Mouse (Mus musculus): Measurements from ENCODE around the gene Ptpro. TPM values are rescaled to one million over a fixed set of nuclear protein-coding genes. Genes with fewer than 3 reads are reported as not detected.

Gene Ptpro
- polyA plus RNA-seq, 1 experiment = 5.5 TPM

DNA sequence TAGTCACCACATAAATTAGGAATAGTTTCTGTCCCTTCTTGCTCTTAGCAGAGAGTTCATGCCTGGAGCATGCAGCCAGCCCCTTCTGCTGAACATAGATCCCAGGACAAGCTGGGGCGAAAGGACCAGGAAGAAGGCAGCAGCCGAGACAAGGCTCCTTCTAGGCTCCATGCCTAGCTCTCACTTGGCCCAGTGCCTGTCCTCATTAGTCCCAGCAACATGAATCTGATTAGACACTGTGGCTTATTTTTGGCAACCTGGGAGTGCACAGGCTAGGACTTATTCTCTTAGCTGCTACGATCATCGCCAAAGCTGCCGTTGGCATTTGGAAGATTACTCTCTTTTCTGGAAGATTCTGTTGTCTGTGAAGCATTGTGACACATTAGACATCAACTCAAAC is 112.6 kb downstream of the Ptpro start:
- no peak overlapping the region for H3K4me3 ChIP-seq (replicated peaks; ENCODE audit: extremely low read depth, low read depth, low read length)
- DNase-seq = no peak
- TF ChIP-seq CTCF (IDR thresholded peaks at IDR 0.05; ENCODE audit: insufficient read depth, low read length) (no peak), POLR2A (IDR thresholded peaks at IDR 0.05; ENCODE audit: borderline replicate concordance, extremely low read depth, low read depth, low read length) (no peak)
- no peaks in the 10 kb centered on the region for H3K4me1 ChIP-seq (ENCODE audit: control insufficient read depth, insufficient read depth, low read length)
- 64% methylated on average over 5 of the region's 5 CpGs for WGBS

GRCm38 (mm10) chr6:137365637-137366036 is 113.5 kb downstream of the Ptpro start:
- no peak for DNase-seq
- WGBS = 71% methylated on average over 2 of the region's 2 CpGs
- TF ChIP-seq CTCF (IDR thresholded peaks at IDR 0.05; ENCODE audit: insufficient read depth, low read length) (no peak), POLR2A (IDR thresholded peaks at IDR 0.05; ENCODE audit: borderline replicate concordance, extremely low read depth, low read depth, low read length) (no peak)
- no peak overlapping the region for H3K4me3 ChIP-seq (replicated peaks; ENCODE audit: extremely low read depth, low read depth, low read length)
- H3K4me1 ChIP-seq (ENCODE audit: control insufficient read depth, insufficient read depth, low read length) = no peaks in the 10 kb centered on the region

GRCm38 (mm10) chr6:137370745-137371144 is 118.6 kb downstream of the Ptpro start:
- no peak for DNase-seq
- TF ChIP-seq POLR2A (IDR thresholded peaks at IDR 0.05; ENCODE audit: borderline replicate concordance, extremely low read depth, low read depth, low read length) (no peak), CTCF (IDR thresholded peaks at IDR 0.05; ENCODE audit: insufficient read depth, low read length) (no peak)
- no peak overlapping the region for H3K4me3 ChIP-seq (replicated peaks; ENCODE audit: extremely low read depth, low read depth, low read length)
- no peaks in the 10 kb centered on the region for H3K4me1 ChIP-seq (ENCODE audit: control insufficient read depth, insufficient read depth, low read length)
- 57% methylated on average over 8 of the region's 8 CpGs for WGBS

DNA sequence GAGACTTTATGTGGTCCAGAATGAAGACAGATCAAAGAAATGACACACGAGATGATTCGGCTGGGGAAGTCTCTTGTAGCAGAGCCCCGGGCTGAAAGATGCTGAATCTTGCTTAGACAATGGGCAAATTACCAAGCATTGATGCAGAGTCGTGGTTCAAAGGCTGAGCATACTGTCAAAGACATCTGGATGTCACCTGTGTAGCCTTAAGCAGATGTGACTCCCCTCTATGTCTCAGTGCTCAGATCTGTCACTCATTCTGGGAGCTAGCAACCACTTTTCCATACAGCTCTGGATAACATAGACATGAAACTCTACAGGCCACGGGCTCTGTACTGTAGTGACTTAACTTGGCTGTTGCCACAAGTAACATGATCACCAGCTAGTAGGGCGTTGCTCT is 119.3 kb downstream of the Ptpro start:
- no peak for TF ChIP-seq POLR2A (IDR thresholded peaks at IDR 0.05; ENCODE audit: borderline replicate concordance, extremely low read depth, low read depth, low read length)
- no peak for TF ChIP-seq CTCF (IDR thresholded peaks at IDR 0.05; ENCODE audit: insufficient read depth, low read length)
- WGBS = 66% methylated on average over 6 of the region's 6 CpGs
- Histone ChIP-seq H3K4me3 (replicated peaks; ENCODE audit: extremely low read depth, low read depth, low read length) (no peak overlapping the region), H3K4me1 (ENCODE audit: control insufficient read depth, insufficient read depth, low read length) (no peaks in the 10 kb centered on the region)
- no peak for DNase-seq

- DNase-seq = no peak
- H3K4me3 ChIP-seq (replicated peaks; ENCODE audit: extremely low read depth, low read depth, low read length) = no peak overlapping the region
- WGBS = 65% methylated on average over 6 of the region's 6 CpGs
- no peak for TF ChIP-seq CTCF (IDR thresholded peaks at IDR 0.05; ENCODE audit: insufficient read depth, low read length)
- no peak for TF ChIP-seq POLR2A (IDR thresholded peaks at IDR 0.05; ENCODE audit: borderline replicate concordance, extremely low read depth, low read depth, low read length)
- no peaks in the 10 kb centered on the region for H3K4me1 ChIP-seq (ENCODE audit: control insufficient read depth, insufficient read depth, low read length)
Measured at GRCm38 (mm10) chr6:137373920-137374319, 121.8 kb downstream of the Ptpro start.

- no peak overlapping the region for H3K4me3 ChIP-seq (replicated peaks; ENCODE audit: extremely low read depth, low read depth, low read length)
- 50% methylated on average over 9 of the region's 9 CpGs for WGBS
- DNase-seq = no peak
- TF ChIP-seq CTCF (IDR thresholded peaks at IDR 0.05; ENCODE audit: insufficient read depth, low read length) = no peak
- TF ChIP-seq POLR2A (IDR thresholded peaks at IDR 0.05; ENCODE audit: borderline replicate concordance, extremely low read depth, low read depth, low read length) = no peak
- no peaks in the 10 kb centered on the region for H3K4me1 ChIP-seq (ENCODE audit: control insufficient read depth, insufficient read depth, low read length)
Measured at GRCm38 (mm10) chr6:137382546-137382945, 130.4 kb downstream of the Ptpro start.

GRCm38 (mm10) chr6:137386344-137386743 is 134.2 kb downstream of the Ptpro start:
- no peak for DNase-seq
- WGBS = 75% methylated on average over 4 of the region's 4 CpGs
- TF ChIP-seq POLR2A (IDR thresholded peaks at IDR 0.05; ENCODE audit: borderline replicate concordance, extremely low read depth, low read depth, low read length) = no peak
- no peak for TF ChIP-seq CTCF (IDR thresholded peaks at IDR 0.05; ENCODE audit: insufficient read depth, low read length)
- no peaks in the 10 kb centered on the region for H3K4me1 ChIP-seq (ENCODE audit: control insufficient read depth, insufficient read depth, low read length)
- H3K4me3 ChIP-seq (replicated peaks; ENCODE audit: extremely low read depth, low read depth, low read length) = no peak overlapping the region

GRCm38 (mm10) chr6:137386935-137387334 is 134.8 kb downstream of the Ptpro start:
- no peak for DNase-seq
- WGBS = 40% methylated on average over 3 of the region's 4 CpGs
- H3K4me1 ChIP-seq (ENCODE audit: control insufficient read depth, insufficient read depth, low read length) = no peaks in the 10 kb centered on the region
- TF ChIP-seq CTCF (IDR thresholded peaks at IDR 0.05; ENCODE audit: insufficient read depth, low read length) (no peak), POLR2A (IDR thresholded peaks at IDR 0.05; ENCODE audit: borderline replicate concordance, extremely low read depth, low read depth, low read length) (no peak)
- no peak overlapping the region for H3K4me3 ChIP-seq (replicated peaks; ENCODE audit: extremely low read depth, low read depth, low read length)

DNA sequence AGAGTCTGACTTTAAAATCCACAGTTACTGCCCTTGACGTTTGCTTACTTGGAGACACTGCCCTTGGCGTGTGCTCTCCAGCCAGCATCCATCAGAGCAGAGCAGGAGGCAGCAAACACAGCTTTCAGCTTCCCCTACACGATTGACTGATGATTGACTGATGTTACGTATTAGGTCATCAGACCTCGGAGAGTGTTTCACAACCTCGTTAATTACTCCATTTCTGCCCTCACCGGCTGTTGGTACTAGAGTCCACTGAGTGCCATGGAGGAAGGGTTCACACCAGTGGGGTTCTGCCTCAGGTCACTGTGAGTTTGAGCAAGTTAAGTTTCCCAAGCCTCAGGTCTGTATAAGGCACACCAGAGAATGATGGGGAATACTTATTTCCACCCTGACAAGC is 143.0 kb downstream of the Ptpro start:
- Histone ChIP-seq H3K4me1 (ENCODE audit: control insufficient read depth, insufficient read depth, low read length) (no peaks in the 10 kb centered on the region), H3K4me3 (replicated peaks; ENCODE audit: extremely low read depth, low read depth, low read length) (no peak overlapping the region)
- TF ChIP-seq POLR2A (IDR thresholded peaks at IDR 0.05; ENCODE audit: borderline replicate concordance, extremely low read depth, low read depth, low read length) = no peak
- no peak for TF ChIP-seq CTCF (IDR thresholded peaks at IDR 0.05; ENCODE audit: insufficient read depth, low read length)
- 48% methylated on average over 7 of the region's 7 CpGs for WGBS
- DNase-seq = no peak

GRCm38 (mm10) chr6:137396106-137396793 is 144.1 kb downstream of the Ptpro start:
- no peak for DNase-seq
- Histone ChIP-seq H3K4me3 (replicated peaks; ENCODE audit: extremely low read depth, low read depth, low read length) (no peak overlapping the region), H3K4me1 (ENCODE audit: control insufficient read depth, insufficient read depth, low read length) (no peaks in the 10 kb centered on the region)
- 72% methylated on average over 4 of the region's 4 CpGs for WGBS
- TF ChIP-seq CTCF (IDR thresholded peaks at IDR 0.05; ENCODE audit: insufficient read depth, low read length) (no peak), POLR2A (IDR thresholded peaks at IDR 0.05; ENCODE audit: borderline replicate concordance, extremely low read depth, low read depth, low read length) (no peak)
